Mouse (Mus musculus) NIH3T3 (cell line): ENCODE results near the gene Gm17727.
"Not testable (repeated sequence)": the region's sequence is repeated elsewhere in the genome, so short reads cannot be mapped to it uniquely, and the experiment has no call there.

Experiments
- DNase-seq: peaks from one replicate; pipeline ENCODE4 v3.0.0-alpha.2; 2012; ENCODE audit warnings: low read depth

Gm17727 gene

DNA sequence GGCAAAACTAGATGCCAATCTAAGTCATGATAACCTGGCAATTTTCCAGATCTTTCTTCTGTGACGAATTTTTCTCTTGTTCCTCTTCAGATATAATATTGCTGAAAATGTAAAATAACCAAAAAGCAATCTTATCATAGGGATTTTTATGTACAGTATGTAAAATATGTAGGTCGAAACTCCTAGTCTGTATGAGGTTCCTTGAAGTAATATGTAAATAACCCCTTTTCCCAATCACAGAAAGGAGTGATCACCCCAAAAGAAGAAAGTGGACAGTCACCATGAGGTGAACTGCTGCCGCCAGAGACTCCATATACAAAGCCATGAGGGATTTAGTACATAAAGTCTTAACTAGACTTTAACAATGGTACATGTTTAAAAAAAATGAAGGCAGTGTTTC lies at the start of gene Gm17727:
Gm17727 (minus strand) TSS at position 101 of the 400 bp plus-strand sequence.
- DNase-seq: no peak

DNA sequence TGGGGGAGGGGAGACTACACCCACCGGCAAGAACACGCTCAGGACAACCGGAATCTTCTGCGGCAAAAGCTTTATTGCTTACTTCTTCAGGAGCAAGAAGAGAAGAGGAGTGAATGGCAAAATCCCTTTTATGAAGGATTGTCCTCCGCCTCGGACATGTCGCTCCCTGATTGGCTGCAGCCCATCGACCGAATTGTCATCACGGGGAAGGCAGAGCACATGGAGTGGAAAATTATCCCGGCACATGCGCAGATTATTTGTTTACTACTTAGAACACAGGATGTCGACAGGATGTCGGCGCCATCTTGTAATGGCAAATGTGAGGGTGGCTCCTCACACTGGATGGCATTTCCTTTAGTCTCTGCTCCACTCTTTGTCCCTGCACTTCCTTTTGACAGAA lies 40.0 kb upstream of the Gm17727 start:
- not testable (repeated sequence) for DNase-seq

DNA sequence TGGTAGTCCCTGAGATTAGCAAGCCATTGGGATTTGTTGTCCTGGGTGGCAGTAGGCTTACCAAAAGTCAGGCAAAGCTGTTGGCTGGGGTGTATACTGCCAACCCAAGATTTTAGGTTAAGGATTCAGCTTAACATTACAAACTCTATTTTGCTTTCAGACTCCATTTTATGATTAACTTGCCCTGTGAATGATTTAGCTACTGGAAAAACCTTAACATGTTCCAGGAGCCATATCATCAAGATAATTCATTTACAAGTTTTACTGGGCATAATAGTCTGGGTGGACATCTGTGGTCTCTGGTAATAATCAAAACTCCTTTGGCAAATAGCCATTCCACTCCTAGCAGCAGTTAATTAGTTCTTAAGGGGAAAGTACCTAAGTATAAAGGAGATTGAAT lies 20.2 kb upstream of the Gm17727 start:
- no peak for DNase-seq

DNA sequence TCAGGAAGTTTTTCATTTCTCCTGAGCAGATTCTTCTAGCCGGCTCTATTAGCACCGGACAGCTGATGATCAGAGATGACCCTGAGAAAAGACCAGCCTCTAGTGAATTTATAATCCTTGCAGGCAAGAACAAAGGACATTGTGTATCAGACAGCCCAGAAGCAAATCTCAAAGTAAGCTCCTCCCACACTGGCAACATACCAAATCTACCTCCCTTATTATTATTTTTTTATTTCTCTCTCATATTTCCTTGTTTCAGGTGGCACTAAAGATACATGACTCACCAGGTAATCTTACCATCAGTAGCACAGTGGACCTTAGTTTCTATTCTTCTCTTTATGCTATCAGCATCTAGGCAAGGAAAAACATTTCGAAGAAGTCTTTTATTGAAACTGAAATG lies 12.1 kb upstream of the Gm17727 start, which contains the start of the genes Gm27235 and D730048I06Rik:
Gm27235 (minus strand) TSS at position 101 of the 400 bp plus-strand sequence.
D730048I06Rik (minus strand) TSS at position 112 of the 400 bp plus-strand sequence.
- DNase-seq: no peak

DNA sequence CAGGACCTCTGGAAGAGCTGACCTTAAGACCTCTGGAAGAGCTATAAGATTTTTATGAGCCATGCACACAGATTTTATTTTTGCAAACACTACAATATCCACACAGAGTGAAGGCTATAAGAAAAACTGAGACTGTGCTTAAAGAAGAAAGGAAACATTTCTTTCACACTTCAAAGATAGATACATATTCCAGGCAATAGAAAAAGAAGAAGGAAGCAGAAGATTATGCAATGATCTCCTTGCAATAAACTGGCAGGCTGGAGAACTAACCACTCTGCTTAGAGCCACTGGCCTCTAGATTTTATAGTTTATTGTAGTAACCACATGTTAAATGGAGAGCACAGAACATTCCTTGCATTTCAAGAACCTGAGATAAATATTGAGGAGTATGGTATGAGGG lies 21.1 kb downstream of the Gm17727 start:
- no peak for DNase-seq

DNA sequence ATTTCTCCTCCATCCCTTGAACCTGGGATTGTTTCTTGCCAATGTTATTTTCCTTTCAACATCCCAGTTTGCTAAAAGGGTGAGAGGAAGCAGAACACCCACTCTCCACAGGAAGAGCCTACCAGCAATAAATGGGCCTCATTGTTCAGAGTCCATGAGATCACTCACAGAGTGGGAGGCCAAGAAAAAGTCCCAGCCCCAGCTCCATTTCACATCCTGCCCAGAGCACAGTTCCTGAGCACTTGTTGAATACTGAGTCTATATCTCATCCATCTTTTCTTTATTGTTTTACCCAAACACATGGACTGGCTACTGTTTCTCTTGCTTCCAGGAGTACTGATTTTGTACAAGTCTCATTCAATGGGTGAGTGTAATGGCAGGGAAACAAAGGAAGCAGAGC lies 37.2 kb downstream of the Gm17727 start, which contains the start of gene Gm17677:
Gm17677 (plus strand) TSS at position 301 of the 400 bp plus-strand sequence.
- DNase-seq: no peak
